Mouse (Mus musculus): ENCODE data around the gene Fbxl21. TPM values are rescaled to one million over a fixed set of nuclear protein-coding genes. Genes with fewer than 3 reads are reported as not detected.

Fbxl21 gene
- 1.8 and 2.9 TPM in 2 replicates for polyA plus RNA-seq (2015; fragmentation: Nextera tagmentation; extraction: Ambion mirVana)

GRCm38 (mm10) chr13:56522081-56522820 lies at the start of gene Fbxl21:
TSS of gene Fbxl21 (plus strand) at chr13:56522472.
- H3K4me3 ChIP-seq (replicated peaks; ENCODE audit: low read length) = peak within 1 kb of the TSS; percentile 73
- no peak within 1 kb of the TSS for H3K27ac ChIP-seq (ENCODE audit: low read length)
- H3K27me3 ChIP-seq (replicated peaks; ENCODE audit: control insufficient read depth, insufficient read depth, low read length) = no peaks in the 10 kb centered on the region
- no peaks in the 10 kb centered on the region for H3K9me3 ChIP-seq (ENCODE audit: control insufficient read depth, low read length)
- under 1% methylated on average over 56 of the region's 56 CpGs for WGBS
- H3K36me3 ChIP-seq (ENCODE audit: control insufficient read depth, insufficient read depth) = no peaks in the 10 kb centered on the region
- 0 out of 2 replicates have a peak, but pooled peaks cover 3% of the 10 kb centered on the region for H3K4me1 ChIP-seq (replicated peaks; ENCODE audit: control insufficient read depth, insufficient read depth, low read length)
- H3K4me2 ChIP-seq (ENCODE audit: low read length) = peak within 1 kb of the TSS; percentile 90
- H3K9ac ChIP-seq (replicated peaks; ENCODE audit: low read depth, low read length) = peak within 1 kb of the TSS; percentile 70
- ATAC-seq = peak; percentile 99

- no peak for ATAC-seq
- H3K27me3 ChIP-seq (replicated peaks; ENCODE audit: control insufficient read depth, insufficient read depth, low read length) = no peaks in the 10 kb centered on the region
- H3K36me3 ChIP-seq (ENCODE audit: control insufficient read depth, insufficient read depth) = no peaks in the 10 kb centered on the region
- no peak overlapping the region for H3K9ac ChIP-seq (replicated peaks; ENCODE audit: low read depth, low read length)
- no peaks in the 10 kb centered on the region for H3K9me3 ChIP-seq (ENCODE audit: control insufficient read depth, low read length)
- no peak overlapping the region for H3K27ac ChIP-seq (ENCODE audit: low read length)
- no peak overlapping the region for H3K4me3 ChIP-seq (replicated peaks; ENCODE audit: low read length)
- no peak overlapping the region for H3K4me2 ChIP-seq (ENCODE audit: low read length)
- peaks cover 6% of the 10 kb centered on the region for H3K4me1 ChIP-seq (replicated peaks; ENCODE audit: control insufficient read depth, insufficient read depth, low read length)
- WGBS = 92% methylated on average over 9 of the region's 9 CpGs
These were observed 49.6 kb upstream of the Fbxl21 start for GRCm38 (mm10) chr13:56472661-56473060.

GRCm38 (mm10) chr13:56475363-56475762 lies 46.9 kb upstream of the Fbxl21 start:
- Histone ChIP-seq H3K4me1 (replicated peaks; ENCODE audit: control insufficient read depth, insufficient read depth, low read length) (peaks cover 11% of the 10 kb centered on the region), H3K9me3 (ENCODE audit: control insufficient read depth, low read length) (no peaks in the 10 kb centered on the region), H3K27me3 (replicated peaks; ENCODE audit: control insufficient read depth, insufficient read depth, low read length) (no peaks in the 10 kb centered on the region), H3K4me3 (replicated peaks; ENCODE audit: low read length) (no peak overlapping the region), H3K36me3 (ENCODE audit: control insufficient read depth, insufficient read depth) (no peaks in the 10 kb centered on the region), H3K4me2 (ENCODE audit: low read length) (no peak overlapping the region), H3K9ac (replicated peaks; ENCODE audit: low read depth, low read length) (no peak overlapping the region), H3K27ac (ENCODE audit: low read length) (no peak overlapping the region)
- ATAC-seq = peak; percentile 47
- WGBS = 35% methylated on average over 4 of the region's 4 CpGs

GRCm38 (mm10) chr13:56476790-56477189 lies 45.5 kb upstream of the Fbxl21 start:
- Histone ChIP-seq H3K4me2 (ENCODE audit: low read length) (no peak overlapping the region), H3K9ac (replicated peaks; ENCODE audit: low read depth, low read length) (no peak overlapping the region), H3K4me1 (replicated peaks; ENCODE audit: control insufficient read depth, insufficient read depth, low read length) (peaks cover 11% of the 10 kb centered on the region), H3K9me3 (ENCODE audit: control insufficient read depth, low read length) (no peaks in the 10 kb centered on the region), H3K27ac (ENCODE audit: low read length) (no peak overlapping the region), H3K27me3 (replicated peaks; ENCODE audit: control insufficient read depth, insufficient read depth, low read length) (no peaks in the 10 kb centered on the region), H3K4me3 (replicated peaks; ENCODE audit: low read length) (no peak overlapping the region), H3K36me3 (ENCODE audit: control insufficient read depth, insufficient read depth) (no peaks in the 10 kb centered on the region)
- 0 out of 2 replicates have a peak, but pooled peaks have one; percentile 24 for ATAC-seq
- WGBS = 65% methylated on average over 5 of the region's 5 CpGs

- peak; percentile 68 for ATAC-seq
- no peak overlapping the region for H3K4me2 ChIP-seq (ENCODE audit: low read length)
- H3K27me3 ChIP-seq (replicated peaks; ENCODE audit: control insufficient read depth, insufficient read depth, low read length) = no peaks in the 10 kb centered on the region
- H3K9ac ChIP-seq (replicated peaks; ENCODE audit: low read depth, low read length) = no peak overlapping the region
- H3K27ac ChIP-seq (ENCODE audit: low read length) = no peak overlapping the region
- peaks cover 11% of the 10 kb centered on the region for H3K4me1 ChIP-seq (replicated peaks; ENCODE audit: control insufficient read depth, insufficient read depth, low read length)
- 40% methylated on average over 6 of the region's 6 CpGs for WGBS
- H3K4me3 ChIP-seq (replicated peaks; ENCODE audit: low read length) = no peak overlapping the region
- no peaks in the 10 kb centered on the region for H3K9me3 ChIP-seq (ENCODE audit: control insufficient read depth, low read length)
- H3K36me3 ChIP-seq (ENCODE audit: control insufficient read depth, insufficient read depth) = no peaks in the 10 kb centered on the region
These were observed 45.0 kb upstream of the Fbxl21 start for GRCm38 (mm10) chr13:56477271-56477670.

GRCm38 (mm10) chr13:56478027-56478426 lies 44.2 kb upstream of the Fbxl21 start:
- Histone ChIP-seq H3K4me1 (replicated peaks; ENCODE audit: control insufficient read depth, insufficient read depth, low read length) (peaks cover 11% of the 10 kb centered on the region), H3K27ac (ENCODE audit: low read length) (no peak overlapping the region), H3K36me3 (ENCODE audit: control insufficient read depth, insufficient read depth) (no peaks in the 10 kb centered on the region), H3K4me2 (ENCODE audit: low read length) (no peak overlapping the region), H3K27me3 (replicated peaks; ENCODE audit: control insufficient read depth, insufficient read depth, low read length) (no peaks in the 10 kb centered on the region), H3K9me3 (ENCODE audit: control insufficient read depth, low read length) (no peaks in the 10 kb centered on the region), H3K4me3 (replicated peaks; ENCODE audit: low read length) (no peak overlapping the region), H3K9ac (replicated peaks; ENCODE audit: low read depth, low read length) (no peak overlapping the region)
- no peak for ATAC-seq
- 81% methylated on average over 6 of the region's 6 CpGs for WGBS

GRCm38 (mm10) chr13:56482146-56482545 lies 40.1 kb upstream of the Fbxl21 start, which contains the start of gene Il9:
TSS of gene Il9 (minus strand) at chr13:56482246.
- no peaks in the 10 kb centered on the region for H3K27me3 ChIP-seq (replicated peaks; ENCODE audit: control insufficient read depth, insufficient read depth, low read length)
- no peak within 1 kb of the TSS for H3K9ac ChIP-seq (replicated peaks; ENCODE audit: low read depth, low read length)
- no peak within 1 kb of the TSS for H3K27ac ChIP-seq (ENCODE audit: low read length)
- H3K36me3 ChIP-seq (ENCODE audit: control insufficient read depth, insufficient read depth) = no peaks in the 10 kb centered on the region
- H3K4me3 ChIP-seq (replicated peaks; ENCODE audit: low read length) = no peak within 1 kb of the TSS
- H3K9me3 ChIP-seq (ENCODE audit: control insufficient read depth, low read length) = no peaks in the 10 kb centered on the region
- H3K4me2 ChIP-seq (ENCODE audit: low read length) = no peak within 1 kb of the TSS
- peaks cover 8% of the 10 kb centered on the region for H3K4me1 ChIP-seq (replicated peaks; ENCODE audit: control insufficient read depth, insufficient read depth, low read length)
- WGBS = 83% methylated on average over 3 of the region's 3 CpGs
- ATAC-seq = no peak

- Histone ChIP-seq H3K4me3 (replicated peaks; ENCODE audit: low read length) (no peak overlapping the region), H3K9me3 (ENCODE audit: control insufficient read depth, low read length) (0 out of 2 replicates have a peak, but pooled peaks cover 3% of the 10 kb centered on the region), H3K4me1 (replicated peaks; ENCODE audit: control insufficient read depth, insufficient read depth, low read length) (no peaks in the 10 kb centered on the region), H3K27me3 (replicated peaks; ENCODE audit: control insufficient read depth, insufficient read depth, low read length) (no peaks in the 10 kb centered on the region), H3K9ac (replicated peaks; ENCODE audit: low read depth, low read length) (no peak overlapping the region), H3K36me3 (ENCODE audit: control insufficient read depth, insufficient read depth) (no peaks in the 10 kb centered on the region), H3K27ac (ENCODE audit: low read length) (no peak overlapping the region), H3K4me2 (ENCODE audit: low read length) (no peak overlapping the region)
- WGBS = 73% methylated on average over 5 of the region's 5 CpGs
- no peak for ATAC-seq
These were observed 34.3 kb upstream of the Fbxl21 start for GRCm38 (mm10) chr13:56488012-56488411.

- Histone ChIP-seq H3K4me1 (replicated peaks; ENCODE audit: control insufficient read depth, insufficient read depth, low read length) (no peaks in the 10 kb centered on the region), H3K27ac (ENCODE audit: low read length) (no peak overlapping the region), H3K36me3 (ENCODE audit: control insufficient read depth, insufficient read depth) (no peaks in the 10 kb centered on the region), H3K4me2 (ENCODE audit: low read length) (no peak overlapping the region), H3K4me3 (replicated peaks; ENCODE audit: low read length) (no peak overlapping the region), H3K27me3 (replicated peaks; ENCODE audit: control insufficient read depth, insufficient read depth, low read length) (no peaks in the 10 kb centered on the region), H3K9me3 (ENCODE audit: control insufficient read depth, low read length) (0 out of 2 replicates have a peak, but pooled peaks cover 3% of the 10 kb centered on the region), H3K9ac (replicated peaks; ENCODE audit: low read depth, low read length) (no peak overlapping the region)
- 11% methylated on average over 3 of the region's 3 CpGs for WGBS
- ATAC-seq = no peak
These were observed 27.8 kb upstream of the Fbxl21 start for GRCm38 (mm10) chr13:56494440-56494839.

All from forebrain, embryonic 16.5 days (tissue).